Mouse (Mus musculus) heart, embryonic 11.5 days (tissue): ENCODE data around the gene Prok1. TPM values are rescaled to one million over a fixed set of nuclear protein-coding genes. Genes with fewer than 3 reads are reported as not detected.

Source experiments
- ATAC-seq: fragments of 200-750 bp; cut with Nextera tagmentation; replicated peaks from 2 replicates; pipeline ENCODE4 v1.8.0; 2017; ENCODE audit warnings: moderate library complexity; ENCODE audit not compliant: insufficient number of reproducible peaks, low FRiP score, low TSS enrichment
- H3K27ac ChIP-seq: fragments of 300-500 bp; sonication (generic); 2 replicates; pipeline ENCODE4 v1.5.1; 2014; ENCODE audit warnings: mild to moderate bottlenecking, low read depth, low read length
- H3K27me3 ChIP-seq: fragments of 300-500 bp; sonication (generic); 2 replicates; pipeline ENCODE4 v1.6.1; 2014; ENCODE audit warnings: mild to moderate bottlenecking, low read length, mixed read lengths; ENCODE audit not compliant: control insufficient read depth, insufficient read depth
- H3K36me3 ChIP-seq: fragments of 300-500 bp; sonication (generic); 2 replicates; pipeline ENCODE4 v1.6.1; 2014; ENCODE audit warnings: mild to moderate bottlenecking, low read length, moderate library complexity, mixed read lengths; ENCODE audit not compliant: control insufficient read depth, insufficient read depth
- H3K4me1 ChIP-seq: fragments of 300-500 bp; sonication (generic); 2 replicates; pipeline ENCODE4 v1.6.1; 2014; ENCODE audit warnings: low read length; ENCODE audit not compliant: control insufficient read depth, insufficient read depth
- H3K4me2 ChIP-seq: fragments of 300-500 bp; sonication (generic); 2 replicates; pipeline ENCODE4 v1.6.1; 2014; ENCODE audit warnings: mild to moderate bottlenecking, moderate library complexity
- H3K4me3 ChIP-seq: fragments of 300-500 bp; sonication (generic); 2 replicates; pipeline ENCODE4 v1.5.1; 2014; ENCODE audit warnings: low read depth, low read length
- H3K9ac ChIP-seq: fragments of 300-500 bp; sonication (generic); 2 replicates; pipeline ENCODE4 v1.6.1; 2014; ENCODE audit warnings: mild to moderate bottlenecking, low read depth, low read length, moderate library complexity
- H3K9me3 ChIP-seq: fragments of 300-500 bp; sonication (generic); replicated peaks from 2 replicates; pipeline ENCODE4 v1.6.1; 2016; ENCODE audit warnings: low read length; ENCODE audit not compliant: control insufficient read depth
- WGBS: fragments of 180-500 bp; shearing (Covaris S2); extraction: QIAGEN DNeasy Blood & Tissue Kit; methylation state at CpG from one replicate; pipeline ENCODE4 v1.1.7; 2014; ENCODE audit not compliant: insufficient replicate concordance; 5-methylcytosine and 5-hydroxymethylcytosine counted together
- polyA plus RNA-seq: library from polyadenylated mRNA; unstranded; fragments of >200 nt; fragmentation: Nextera tagmentation; extraction: Ambion mirVana; gene quantifications from 2 replicates; pipeline ENCODE4 v1.2.1, GENCODE M21; 2014

The Prok1 gene
- polyA plus RNA-seq, 1 experiment from 2014 or later: not detected

DNA sequence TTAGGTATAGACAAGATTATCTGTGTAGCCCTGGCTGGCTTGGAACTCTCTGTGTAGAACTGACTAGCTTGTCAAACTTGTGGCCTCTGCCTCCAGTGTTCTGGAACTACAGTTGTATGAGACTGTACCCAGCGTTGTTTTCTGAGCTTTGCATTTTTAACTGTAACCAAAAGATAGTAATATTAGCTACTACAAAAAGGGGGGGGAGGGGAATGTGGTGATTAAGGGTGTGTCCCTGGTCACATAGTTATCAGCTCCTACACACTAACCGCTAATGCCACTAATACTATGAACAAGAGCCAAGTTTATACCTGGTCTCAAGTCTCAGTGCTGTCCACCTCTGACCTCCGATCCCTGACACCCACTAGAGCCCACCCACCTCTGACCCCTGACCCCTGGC lies 32.9 kb upstream of the Prok1 start:
- WGBS: 70% methylated on average over 3 of the region's 3 CpGs
- no peak overlapping the region for H3K4me2 ChIP-seq
- no peak overlapping the region for H3K27ac ChIP-seq
- H3K9ac ChIP-seq: no peak overlapping the region
- H3K27me3 ChIP-seq: 0 out of 2 replicates have a peak, but pooled peaks cover 3% of the 10 kb centered on the region
- H3K36me3 ChIP-seq: no peaks in the 10 kb centered on the region
- H3K9me3 ChIP-seq: no peaks in the 10 kb centered on the region
- no peaks in the 10 kb centered on the region for H3K4me1 ChIP-seq
- no peak for ATAC-seq
- H3K4me3 ChIP-seq: no peak overlapping the region

DNA sequence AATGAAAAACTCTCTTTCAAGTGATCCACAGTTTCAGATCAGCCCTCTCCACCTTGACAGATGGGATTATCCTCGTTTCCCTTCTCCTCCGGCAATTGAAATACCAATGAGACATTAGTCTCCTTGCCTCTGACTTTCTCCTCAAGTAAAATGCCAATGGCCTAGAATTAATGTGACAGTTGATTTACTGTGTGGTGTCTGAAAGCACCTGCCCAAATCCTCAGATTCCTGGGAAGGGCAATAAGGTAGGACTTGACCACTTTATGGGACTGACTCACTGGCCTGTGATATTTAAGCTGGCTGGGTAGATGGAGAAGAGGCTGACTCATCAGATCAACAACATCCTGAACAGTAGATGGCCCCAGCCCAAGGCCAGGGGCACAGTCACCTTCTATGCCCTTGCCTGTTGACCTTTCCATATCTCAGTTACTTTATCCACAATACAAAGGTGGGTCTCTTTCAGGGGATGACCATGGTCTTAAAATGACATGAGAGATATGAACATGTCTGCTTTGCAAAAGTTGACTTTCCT lies 27.4 kb upstream of the Prok1 start:
- H3K4me2 ChIP-seq: no peak overlapping the region
- H3K36me3 ChIP-seq: no peaks in the 10 kb centered on the region
- no peak for ATAC-seq
- H3K27me3 ChIP-seq: no peaks in the 10 kb centered on the region
- no peaks in the 10 kb centered on the region for H3K4me1 ChIP-seq
- no peak overlapping the region for H3K27ac ChIP-seq
- H3K9me3 ChIP-seq: no peaks in the 10 kb centered on the region
- no peak overlapping the region for H3K9ac ChIP-seq
- 71% methylated on average over 2 of the region's 2 CpGs for WGBS
- H3K4me3 ChIP-seq: no peak overlapping the region

DNA sequence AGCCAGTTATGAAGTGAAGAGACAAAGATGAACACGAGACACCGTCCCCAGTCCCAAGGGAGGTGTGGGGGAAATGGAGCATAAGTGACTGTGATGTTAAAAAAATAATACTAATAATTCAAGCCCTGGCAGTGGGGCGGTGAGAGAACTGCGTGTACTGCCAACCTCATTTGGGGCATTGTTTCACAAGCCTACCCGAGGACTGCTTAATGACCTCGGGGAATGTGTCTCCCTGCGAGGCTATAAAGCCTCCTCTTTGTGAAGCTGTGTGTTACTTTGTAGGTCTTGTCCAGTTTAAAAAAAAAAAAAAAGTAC lies 22.3 kb upstream of the Prok1 start:
- no peak overlapping the region for H3K27ac ChIP-seq
- H3K4me3 ChIP-seq: no peak overlapping the region
- H3K9me3 ChIP-seq: no peaks in the 10 kb centered on the region
- no peak overlapping the region for H3K9ac ChIP-seq
- no peaks in the 10 kb centered on the region for H3K27me3 ChIP-seq
- H3K4me1 ChIP-seq: peaks cover 2% of the 10 kb centered on the region; the same call in 1 of the 2 replicates
- 70% methylated on average over 7 of the region's 7 CpGs for WGBS
- ATAC-seq: no peak
- H3K36me3 ChIP-seq: no peaks in the 10 kb centered on the region
- no peak overlapping the region for H3K4me2 ChIP-seq

DNA sequence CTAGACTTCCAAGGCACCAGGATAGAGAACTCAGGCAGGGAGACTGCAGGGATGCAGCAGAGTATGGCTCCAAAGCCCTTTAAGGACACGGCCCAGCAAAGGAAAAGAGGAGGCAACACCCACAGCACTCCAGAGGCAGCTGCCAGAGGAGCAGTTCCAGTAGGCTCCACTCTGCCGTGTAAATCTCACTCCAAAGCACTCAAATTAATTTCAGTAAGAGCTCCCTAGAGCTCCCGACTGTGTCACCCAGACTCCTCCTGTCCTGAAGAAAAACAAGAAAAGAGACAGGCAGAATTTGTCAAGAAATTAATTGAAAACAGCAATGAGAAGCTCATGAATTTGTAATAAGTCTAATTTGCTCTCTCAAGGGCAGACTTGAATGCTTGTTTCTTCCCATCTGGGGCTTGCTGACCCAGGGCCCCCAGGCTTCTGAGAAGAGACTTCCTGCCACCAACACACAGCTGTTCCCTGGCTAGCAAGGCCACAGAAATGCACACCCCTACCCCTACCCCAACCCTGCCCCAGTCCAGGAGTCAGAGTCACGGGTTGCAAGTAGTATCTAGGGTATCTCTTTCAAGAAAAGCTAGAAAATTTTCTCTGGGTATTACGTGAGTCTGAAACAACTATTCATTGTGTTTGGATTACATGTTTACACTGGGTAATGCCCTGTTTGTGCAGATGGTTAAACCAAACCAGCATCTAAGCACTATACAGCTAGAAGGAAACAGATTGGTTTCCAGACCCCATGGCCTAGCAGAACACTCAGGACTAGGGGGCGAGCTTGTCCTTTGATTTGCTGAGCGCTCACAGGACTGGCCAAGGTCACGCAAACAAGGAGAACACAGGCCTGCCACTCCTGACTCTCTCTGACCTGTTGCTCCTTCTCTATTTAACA lies 21.7 kb upstream of the Prok1 start:
- H3K4me3 ChIP-seq: no peak overlapping the region
- H3K4me1 ChIP-seq: peaks cover 2% of the 10 kb centered on the region; the same call in 1 of the 2 replicates
- H3K27ac ChIP-seq: no peak overlapping the region
- no peaks in the 10 kb centered on the region for H3K9me3 ChIP-seq
- H3K27me3 ChIP-seq: no peaks in the 10 kb centered on the region
- H3K4me2 ChIP-seq: no peak overlapping the region
- no peak overlapping the region for H3K9ac ChIP-seq
- WGBS: 54% methylated on average over 8 of the region's 8 CpGs
- no peaks in the 10 kb centered on the region for H3K36me3 ChIP-seq
- ATAC-seq: no peak; the same call in 1 of the 2 replicates

DNA sequence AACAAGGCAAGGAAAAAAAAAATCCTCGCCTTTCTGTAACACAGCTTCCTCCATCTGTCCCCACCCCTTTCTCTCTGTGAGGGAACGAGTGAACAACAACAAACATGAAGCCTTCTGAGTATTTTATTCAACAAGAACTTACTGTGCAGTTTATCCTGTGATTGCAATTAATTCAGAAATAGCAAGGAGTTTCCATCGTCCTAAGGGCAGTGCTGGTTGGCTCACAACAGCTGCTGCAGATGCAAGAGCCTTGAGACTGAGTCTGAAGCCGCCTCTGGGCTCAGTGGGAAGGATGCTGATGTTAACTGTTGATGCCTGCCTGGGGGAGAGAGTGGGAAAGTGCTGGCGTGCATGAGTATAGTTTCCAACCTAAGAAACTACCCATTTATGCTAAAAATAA lies 18.4 kb upstream of the Prok1 start:
- Histone ChIP-seq H3K4me2 (no peak overlapping the region), H3K4me3 (no peak overlapping the region), H3K9ac (no peak overlapping the region), H3K9me3 (no peaks in the 10 kb centered on the region), H3K27me3 (no peaks in the 10 kb centered on the region), H3K4me1 (peaks cover 2% of the 10 kb centered on the region; the same call in 1 of the 2 replicates), H3K36me3 (no peaks in the 10 kb centered on the region), H3K27ac (no peak overlapping the region)
- 54% methylated on average over 5 of the region's 5 CpGs for WGBS
- no peak for ATAC-seq

DNA sequence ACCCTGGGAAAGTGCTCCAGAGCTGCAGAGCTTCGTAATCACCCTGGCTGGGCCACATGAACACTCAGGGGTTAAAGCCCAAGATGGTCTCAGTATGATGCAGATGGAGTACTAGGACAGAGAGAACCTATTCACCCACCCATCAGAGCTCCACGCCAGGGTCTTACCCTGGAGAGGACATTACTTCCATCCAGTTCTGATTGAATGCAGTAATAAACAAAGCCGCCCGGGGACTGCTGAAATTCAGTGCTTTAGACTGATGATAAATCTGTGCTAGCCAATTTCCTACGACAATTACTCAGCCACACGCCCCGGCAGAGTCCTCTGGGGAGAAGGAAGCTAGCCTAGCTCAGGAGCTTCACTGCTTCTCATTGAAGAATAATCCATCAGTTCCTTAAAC lies 17.2 kb upstream of the Prok1 start:
- Histone ChIP-seq H3K9ac (no peak overlapping the region), H3K4me2 (no peak overlapping the region), H3K4me3 (no peak overlapping the region), H3K9me3 (no peaks in the 10 kb centered on the region), H3K27me3 (no peaks in the 10 kb centered on the region), H3K27ac (no peak overlapping the region), H3K4me1 (peaks cover 2% of the 10 kb centered on the region; the same call in 1 of the 2 replicates), H3K36me3 (no peaks in the 10 kb centered on the region)
- 67% methylated on average over 7 of the region's 7 CpGs for WGBS
- ATAC-seq: no peak

DNA sequence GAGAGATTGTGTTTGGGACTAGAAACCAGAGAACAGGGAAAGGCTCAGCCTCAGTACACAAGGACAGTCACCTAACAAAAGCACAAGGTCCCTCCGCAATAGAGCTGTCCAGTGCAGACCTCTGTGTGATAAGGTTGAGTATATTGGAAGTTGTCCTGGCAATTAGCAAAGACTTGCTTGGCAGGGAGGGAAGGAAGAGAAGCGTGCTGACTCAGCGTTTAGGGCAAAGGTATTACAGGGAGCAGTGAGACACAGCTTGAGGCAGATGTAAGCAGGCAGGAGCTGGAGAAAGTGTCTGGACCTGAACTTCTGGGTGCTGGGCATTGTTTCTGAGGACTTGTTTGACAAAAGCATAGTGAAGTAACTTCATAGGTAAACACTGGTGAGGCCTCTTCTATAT lies 16.5 kb upstream of the Prok1 start:
- ATAC-seq: no peak
- Histone ChIP-seq H3K4me3 (no peak overlapping the region), H3K9me3 (no peaks in the 10 kb centered on the region), H3K4me2 (no peak overlapping the region), H3K4me1 (no peaks in the 10 kb centered on the region), H3K27me3 (no peaks in the 10 kb centered on the region), H3K36me3 (no peaks in the 10 kb centered on the region), H3K9ac (no peak overlapping the region), H3K27ac (no peak overlapping the region)
- 81% methylated on average over 3 of the region's 3 CpGs for WGBS

DNA sequence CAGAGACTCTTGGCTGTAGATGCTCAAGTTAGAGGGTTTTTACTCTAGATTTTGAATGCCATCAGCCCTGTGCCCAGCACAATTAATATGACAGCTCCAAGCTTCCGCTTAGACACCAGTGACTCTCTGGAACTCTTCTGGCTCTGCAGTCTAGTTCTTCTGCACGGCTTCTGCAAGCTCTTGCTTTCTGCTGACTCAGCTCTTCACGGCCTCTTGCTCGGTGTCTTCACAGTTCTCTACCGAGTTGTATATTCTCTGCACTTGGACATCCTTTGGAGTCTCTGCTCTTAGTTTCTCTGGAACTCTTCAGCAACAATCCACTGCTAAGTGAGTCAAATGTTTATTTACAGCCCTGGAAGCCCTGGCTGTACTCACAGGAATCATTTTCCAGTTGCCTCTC lies 14.4 kb upstream of the Prok1 start:
- Histone ChIP-seq H3K27me3 (no peaks in the 10 kb centered on the region), H3K4me3 (no peak overlapping the region), H3K4me1 (no peaks in the 10 kb centered on the region), H3K9ac (no peak overlapping the region), H3K9me3 (no peaks in the 10 kb centered on the region), H3K36me3 (no peaks in the 10 kb centered on the region), H3K27ac (no peak overlapping the region), H3K4me2 (no peak overlapping the region)
- WGBS: 74% methylated on average over 5 of the region's 5 CpGs
- ATAC-seq: no peak

DNA sequence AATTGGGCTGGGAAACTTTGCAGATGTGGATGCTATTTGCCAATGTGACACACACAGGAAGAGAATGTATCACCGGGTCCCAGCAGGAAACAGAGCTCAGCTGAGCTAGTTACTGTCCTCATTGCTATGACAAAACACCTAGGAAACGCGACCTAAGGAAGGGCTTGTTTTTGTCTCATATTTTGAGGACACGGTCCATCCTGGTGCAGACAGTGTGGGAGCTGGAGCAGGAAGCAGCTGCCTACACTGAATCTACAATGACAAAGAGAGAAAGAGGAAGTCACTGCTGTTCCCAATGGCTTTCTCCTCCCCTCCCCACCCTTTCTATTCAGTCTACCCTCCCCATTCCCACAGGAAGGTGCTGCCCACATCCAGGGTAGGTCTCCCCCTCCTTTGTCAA lies 12.5 kb upstream of the Prok1 start:
- no peak for ATAC-seq
- Histone ChIP-seq H3K27me3 (no peaks in the 10 kb centered on the region), H3K9ac (no peak overlapping the region), H3K36me3 (no peaks in the 10 kb centered on the region), H3K27ac (no peak overlapping the region), H3K9me3 (no peaks in the 10 kb centered on the region), H3K4me2 (no peak overlapping the region), H3K4me3 (no peak overlapping the region), H3K4me1 (no peaks in the 10 kb centered on the region)
- WGBS: 58% methylated on average over 4 of the region's 4 CpGs
